Mouse (Mus musculus) limb, embryonic 13.5 days (tissue): ENCODE measurements around the gene Bicra. TPM values are rescaled to one million over a fixed set of nuclear protein-coding genes. Genes with fewer than 3 reads are reported as not detected.

ENCODE experiments used
- ATAC-seq: fragments of 200-750 bp; cut with Nextera tagmentation; 2 replicates; pipeline ENCODE4 v1.8.0; 2017; ENCODE audit warnings: low read depth, moderate number of reproducible peaks, moderate TSS enrichment; ENCODE audit not compliant: low FRiP score
- H3K27ac ChIP-seq: fragments of 300-500 bp; sonication (generic); 2 replicates; pipeline ENCODE4 v1.5.1; 2015; ENCODE audit warnings: inconsistent platforms, mild to moderate bottlenecking, moderate library complexity
- H3K27me3 ChIP-seq: fragments of 300-500 bp; sonication (generic); 2 replicates; pipeline ENCODE4 v1.6.1; 2015; ENCODE audit warnings: mild to moderate bottlenecking, inconsistent platforms
- H3K36me3 ChIP-seq: fragments of 300-500 bp; sonication (generic); 2 replicates; pipeline ENCODE4 v1.6.1; 2015; ENCODE audit warnings: inconsistent platforms, mild to moderate bottlenecking, moderate library complexity
- H3K4me1 ChIP-seq: fragments of 300-500 bp; sonication (generic); 2 replicates; pipeline ENCODE4 v1.6.1; 2015; ENCODE audit warnings: inconsistent platforms
- H3K4me2 ChIP-seq: fragments of 300-500 bp; sonication (generic); replicated peaks from 2 replicates; pipeline ENCODE4 v1.6.1; 2015; ENCODE audit warnings: inconsistent platforms, mild to moderate bottlenecking, moderate library complexity
- H3K4me3 ChIP-seq: fragments of 300-500 bp; sonication (generic); 2 replicates; pipeline ENCODE4 v1.5.1; 2015; ENCODE audit warnings: moderate library complexity, mild to moderate bottlenecking, inconsistent platforms
- H3K9ac ChIP-seq: fragments of 300-500 bp; sonication (generic); 2 replicates; pipeline ENCODE4 v1.6.1; 2015; ENCODE audit warnings: mild to moderate bottlenecking, inconsistent platforms
- H3K9me3 ChIP-seq: fragments of 300-500 bp; sonication (generic); 2 replicates; pipeline ENCODE4 v1.6.1; 2016; ENCODE audit warnings: inconsistent platforms
- WGBS: fragments of 180-500 bp; shearing (Covaris S2); methylation state at CpG from one replicate; pipeline ENCODE4 v1.1.7; 2015; 5-methylcytosine and 5-hydroxymethylcytosine counted together
- polyA plus RNA-seq: library from polyadenylated mRNA; unstranded; fragments of >200 nt; fragmentation: Nextera tagmentation; extraction: Ambion mirVana; gene quantifications from 2 replicates; pipeline ENCODE4 v1.2.1, GENCODE M21; 2015

Gene Bicra
- polyA plus RNA-seq, 1 experiment from 2014 or later = 8.7 TPM

DNA sequence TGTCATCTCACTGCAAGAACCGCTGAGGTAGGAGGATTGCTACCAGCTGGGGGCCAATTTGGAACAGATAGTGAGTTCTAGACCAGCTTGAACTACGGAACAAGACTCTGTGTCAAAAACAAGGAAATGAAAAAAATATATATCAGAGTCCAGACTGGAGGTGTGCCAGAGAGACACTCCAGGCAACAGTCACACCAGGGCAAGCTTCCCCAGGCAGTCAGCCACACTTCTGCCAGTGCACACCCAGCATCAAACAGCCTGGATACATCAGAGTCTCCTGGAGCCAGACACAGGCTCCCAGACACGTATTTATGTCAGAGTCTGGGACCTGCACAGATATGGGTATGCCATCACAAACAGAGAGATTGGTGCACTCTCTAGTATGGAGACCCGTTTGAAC lies 86.5 kb downstream of the Bicra start:
- H3K9me3 ChIP-seq = no peaks in the 10 kb centered on the region
- H3K9ac ChIP-seq = no peak overlapping the region; the same call in 1 of the 2 replicates
- H3K4me2 ChIP-seq = no peak overlapping the region
- no peak overlapping the region for H3K4me3 ChIP-seq
- no peak for ATAC-seq
- peaks cover 32% of the 10 kb centered on the region for H3K4me1 ChIP-seq
- H3K27me3 ChIP-seq = peaks cover 3% of the 10 kb centered on the region; the same call in 1 of the 2 replicates
- H3K27ac ChIP-seq = peak overlapping the region; percentile 92
- H3K36me3 ChIP-seq = peaks cover 22% of the 10 kb centered on the region
- WGBS = 53% methylated on average over 4 of the region's 4 CpGs

DNA sequence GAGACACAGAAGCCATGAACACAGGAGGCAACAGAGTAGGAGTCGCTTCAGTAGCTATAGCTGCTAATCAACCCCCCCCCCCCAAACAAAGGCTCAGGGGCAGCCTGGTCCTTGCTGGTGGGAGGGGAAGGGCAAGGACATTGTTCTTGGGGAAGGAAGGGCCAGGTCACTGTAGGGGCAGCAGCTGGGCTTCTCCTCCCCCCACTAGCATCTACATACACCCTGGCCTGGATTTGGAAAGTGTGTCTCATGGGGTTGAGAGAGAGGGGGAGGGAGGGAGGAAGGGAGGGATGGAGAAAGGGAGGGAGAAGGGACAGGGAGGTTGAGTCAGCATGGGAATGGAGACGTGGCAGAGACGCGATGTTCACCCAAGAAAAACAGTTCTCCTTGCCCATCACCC lies 87.0 kb downstream of the Bicra start:
- peaks cover 22% of the 10 kb centered on the region for H3K36me3 ChIP-seq
- ATAC-seq = no peak
- H3K4me2 ChIP-seq = no peak overlapping the region
- 50% methylated on average over 4 of the region's 4 CpGs for WGBS
- peaks cover 33% of the 10 kb centered on the region for H3K4me1 ChIP-seq
- H3K27ac ChIP-seq = no peak overlapping the region
- H3K27me3 ChIP-seq = peaks cover 8% of the 10 kb centered on the region
- no peak overlapping the region for H3K4me3 ChIP-seq
- no peak overlapping the region for H3K9ac ChIP-seq
- no peaks in the 10 kb centered on the region for H3K9me3 ChIP-seq

GRCm38 (mm10) chr7:15956143-15956542 lies 91.6 kb downstream of the Bicra start:
- no peak overlapping the region for H3K9ac ChIP-seq
- 72% methylated on average over 5 of the region's 5 CpGs for WGBS
- H3K4me3 ChIP-seq = no peak overlapping the region
- ATAC-seq = no peak
- H3K36me3 ChIP-seq = peaks cover 44% of the 10 kb centered on the region
- peaks cover 12% of the 10 kb centered on the region for H3K4me1 ChIP-seq
- peaks cover 23% of the 10 kb centered on the region for H3K27me3 ChIP-seq
- no peak overlapping the region for H3K4me2 ChIP-seq
- H3K27ac ChIP-seq = no peak overlapping the region; the same call in 1 of the 2 replicates
- H3K9me3 ChIP-seq = 0 out of 2 replicates have a peak, but pooled peaks cover 5% of the 10 kb centered on the region

DNA sequence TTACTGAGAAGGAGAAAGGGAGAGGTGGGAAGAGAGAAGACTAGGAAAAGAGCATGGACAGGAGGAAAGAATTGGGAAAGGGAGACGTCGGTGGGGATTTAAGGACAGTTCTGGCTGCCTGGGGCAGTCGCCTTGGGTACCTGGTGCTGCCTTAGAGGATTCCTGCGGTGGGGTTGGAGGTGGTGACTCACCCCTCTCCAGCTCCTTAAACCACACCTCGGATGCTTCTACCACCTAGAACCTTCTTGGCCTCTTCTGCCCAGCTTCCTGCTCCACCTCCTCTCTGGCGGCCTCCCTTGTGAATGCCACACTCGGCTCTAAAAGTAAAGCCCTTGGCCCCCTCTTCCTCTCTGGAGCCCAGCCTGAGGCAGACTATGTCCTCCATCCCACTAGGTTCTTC lies 92.2 kb downstream of the Bicra start:
- H3K27me3 ChIP-seq = peaks cover 23% of the 10 kb centered on the region
- H3K4me2 ChIP-seq = peak overlapping the region; percentile 55
- no peak for ATAC-seq
- peak overlapping the region; percentile 17 for H3K4me3 ChIP-seq
- H3K9me3 ChIP-seq = 0 out of 2 replicates have a peak, but pooled peaks cover 5% of the 10 kb centered on the region
- H3K36me3 ChIP-seq = peaks cover 50% of the 10 kb centered on the region
- peaks cover 11% of the 10 kb centered on the region for H3K4me1 ChIP-seq
- 17% methylated on average over 7 of the region's 7 CpGs for WGBS
- peak overlapping the region; percentile 35; the same call in 1 of the 2 replicates for H3K9ac ChIP-seq
- no peak overlapping the region for H3K27ac ChIP-seq

GRCm38 (mm10) chr7:15954978-15955443 lies 92.7 kb downstream of the Bicra start:
- H3K27ac ChIP-seq = no peak overlapping the region

GRCm38 (mm10) chr7:15954436-15954835 lies 93.3 kb downstream of the Bicra start:
- WGBS = 86% methylated on average over 7 of the region's 7 CpGs
- H3K4me2 ChIP-seq = no peak overlapping the region
- ATAC-seq = no peak
- H3K36me3 ChIP-seq = peaks cover 61% of the 10 kb centered on the region
- H3K9me3 ChIP-seq = 0 out of 2 replicates have a peak, but pooled peaks cover 5% of the 10 kb centered on the region
- H3K27me3 ChIP-seq = peaks cover 25% of the 10 kb centered on the region
- peaks cover 11% of the 10 kb centered on the region for H3K4me1 ChIP-seq
- H3K9ac ChIP-seq = no peak overlapping the region
- no peak overlapping the region for H3K4me3 ChIP-seq
- no peak overlapping the region for H3K27ac ChIP-seq

More at GRCm38 (mm10) chr7:15954978-15955443, 92.7 kb downstream of the Bicra start:
- H3K4me2 ChIP-seq = peak overlapping the region; percentile 55
- H3K9ac ChIP-seq = peak overlapping the region; percentile 35; the same call in 1 of the 2 replicates
- 6% methylated on average over 21 of the region's 21 CpGs for WGBS
- H3K4me3 ChIP-seq = peak overlapping the region; percentile 17
- H3K36me3 ChIP-seq = peaks cover 55% of the 10 kb centered on the region
- peaks cover 11% of the 10 kb centered on the region for H3K4me1 ChIP-seq
- ATAC-seq = peak; percentile 55; the same call in 1 of the 2 replicates
- 0 out of 2 replicates have a peak, but pooled peaks cover 5% of the 10 kb centered on the region for H3K9me3 ChIP-seq
- H3K27me3 ChIP-seq = peaks cover 23% of the 10 kb centered on the region

- Histone ChIP-seq H3K36me3 (peaks cover 61% of the 10 kb centered on the region), H3K27ac (no peak overlapping the region), H3K4me2 (no peak overlapping the region), H3K4me3 (no peak overlapping the region), H3K9me3 (0 out of 2 replicates have a peak, but pooled peaks cover 5% of the 10 kb centered on the region), H3K4me1 (peaks cover 18% of the 10 kb centered on the region), H3K9ac (no peak overlapping the region), H3K27me3 (peaks cover 27% of the 10 kb centered on the region)
- ATAC-seq = no peak
- WGBS = 91% methylated on average over 13 of the region's 13 CpGs
Observed at GRCm38 (mm10) chr7:15953307-15954074, 94.2 kb downstream of the Bicra start.

DNA sequence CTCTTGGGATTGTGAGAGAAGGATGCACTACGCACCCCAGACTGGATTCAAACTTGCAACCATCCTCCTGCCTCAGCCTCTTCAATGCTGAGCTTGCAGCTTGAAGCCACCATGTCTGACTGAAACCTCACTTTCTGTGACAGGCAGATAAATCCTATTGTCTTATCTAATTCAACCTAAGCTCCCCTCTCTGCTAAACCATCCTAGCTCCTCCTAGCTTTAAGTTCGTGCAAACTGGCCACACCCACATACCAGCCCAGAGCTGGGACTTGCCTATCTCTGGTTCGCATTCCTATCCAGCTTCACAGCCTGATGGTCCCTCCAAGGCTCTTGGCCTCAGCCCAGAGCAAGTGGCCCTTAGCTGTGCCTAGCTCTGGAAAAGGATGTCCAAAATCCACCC lies 95.3 kb downstream of the Bicra start:
- Histone ChIP-seq H3K4me2 (no peak overlapping the region), H3K27me3 (peaks cover 27% of the 10 kb centered on the region), H3K4me3 (no peak overlapping the region), H3K9ac (no peak overlapping the region), H3K36me3 (peaks cover 51% of the 10 kb centered on the region), H3K27ac (no peak overlapping the region), H3K4me1 (peaks cover 24% of the 10 kb centered on the region), H3K9me3 (0 out of 2 replicates have a peak, but pooled peaks cover 5% of the 10 kb centered on the region)
- ATAC-seq = no peak
- 74% methylated on average over 3 of the region's 3 CpGs for WGBS

DNA sequence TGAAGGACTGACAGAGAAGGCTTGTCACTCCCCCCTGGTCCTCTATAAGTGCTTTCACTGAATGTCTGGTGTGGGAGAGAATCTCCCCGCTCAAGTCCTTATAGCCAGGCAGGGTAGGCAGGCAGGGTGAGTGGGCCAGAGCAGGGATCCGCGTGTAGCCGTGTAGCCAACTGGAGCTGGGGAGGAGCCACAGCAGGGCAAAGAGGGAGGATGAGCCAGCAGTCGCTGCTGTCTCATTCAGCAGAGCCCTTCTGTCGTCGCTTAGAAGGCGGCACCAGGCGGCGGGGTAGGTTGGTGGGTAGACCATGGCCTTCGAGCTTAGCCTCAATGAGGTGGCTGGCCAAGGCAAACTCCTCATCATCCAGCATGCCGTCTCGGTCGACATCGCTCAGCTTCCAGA lies 97.7 kb downstream of the Bicra start:
- Histone ChIP-seq H3K9ac (no peak overlapping the region), H3K9me3 (0 out of 2 replicates have a peak, but pooled peaks cover 5% of the 10 kb centered on the region), H3K4me3 (no peak overlapping the region), H3K4me2 (no peak overlapping the region), H3K27ac (no peak overlapping the region), H3K4me1 (peaks cover 18% of the 10 kb centered on the region), H3K36me3 (peaks cover 39% of the 10 kb centered on the region), H3K27me3 (peaks cover 12% of the 10 kb centered on the region; the same call in 1 of the 2 replicates)
- WGBS = 85% methylated on average over 15 of the region's 15 CpGs
- ATAC-seq = no peak

GRCm38 (mm10) chr7:15949216-15949790 lies 98.4 kb downstream of the Bicra start:
- Histone ChIP-seq H3K9ac (no peak overlapping the region), H3K4me2 (no peak overlapping the region), H3K36me3 (peaks cover 41% of the 10 kb centered on the region), H3K4me1 (peaks cover 22% of the 10 kb centered on the region), H3K4me3 (no peak overlapping the region), H3K27me3 (0 out of 2 replicates have a peak, but pooled peaks cover 5% of the 10 kb centered on the region), H3K27ac (no peak overlapping the region), H3K9me3 (0 out of 2 replicates have a peak, but pooled peaks cover 5% of the 10 kb centered on the region)
- ATAC-seq = no peak
- WGBS = 81% methylated on average over 7 of the region's 7 CpGs

- peak overlapping the region; percentile 59; the same call in 1 of the 2 replicates for H3K9ac ChIP-seq
- H3K27me3 ChIP-seq = 0 out of 2 replicates have a peak, but pooled peaks cover 4% of the 10 kb centered on the region
- ATAC-seq = peak; percentile 55
- H3K4me2 ChIP-seq = peak overlapping the region; percentile 59
- H3K36me3 ChIP-seq = peaks cover 43% of the 10 kb centered on the region
- 4% methylated on average over 23 of the region's 23 CpGs for WGBS
- peaks cover 27% of the 10 kb centered on the region for H3K4me1 ChIP-seq
- no peak overlapping the region for H3K27ac ChIP-seq
- H3K9me3 ChIP-seq = 0 out of 2 replicates have a peak, but pooled peaks cover 3% of the 10 kb centered on the region
- peak overlapping the region; percentile 28 for H3K4me3 ChIP-seq
Observed at GRCm38 (mm10) chr7:15948381-15948941, 99.3 kb downstream of the Bicra start.
